Mouse (Mus musculus): ENCODE measurements around the gene Sox14. TPM values are rescaled to one million over a fixed set of nuclear protein-coding genes. Genes with fewer than 3 reads are reported as not detected.

The Sox14 gene
- total and polyA plus RNA-seq, 3 experiments, result not detected

DNA sequence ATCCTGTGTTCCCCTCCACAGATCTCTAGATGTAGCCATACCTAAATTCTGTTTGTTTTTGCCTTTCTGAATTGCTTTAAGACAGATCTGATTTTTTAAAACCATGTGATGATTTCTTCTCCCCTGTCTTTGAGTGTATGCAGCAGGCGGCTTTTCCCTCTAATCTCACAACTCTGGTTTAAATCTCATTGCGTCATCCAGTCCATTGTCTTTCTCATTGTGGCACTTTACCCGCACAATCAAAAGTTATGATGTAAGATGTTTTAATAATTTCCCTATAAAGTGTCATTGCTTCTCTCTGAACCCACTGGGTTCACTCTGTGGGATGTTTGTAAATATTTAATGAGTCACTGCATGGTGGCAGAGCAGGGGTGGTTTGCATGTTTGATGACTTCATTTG, 36.6 kb downstream of the Sox14 start:
- H3K4me3 ChIP-seq (replicated peaks in 1 of 3; ENCODE audit: low read depth in 2 of 3, low read length in 2 of 3, poor library complexity in 1 of 3), result no peak overlapping the region
- H3K9me3 ChIP-seq (replicated peaks; ENCODE audit: low read length), result peaks cover 19% of the 10 kb centered on the region
- no peaks in the 10 kb centered on the region for H3K36me3 ChIP-seq (replicated peaks in 1 of 2; ENCODE audit: control insufficient read depth in 1 of 2, insufficient read depth in 1 of 2, low read length in 1 of 2)
- no peaks in the 10 kb centered on the region for H3K4me1 ChIP-seq (ENCODE audit: control insufficient read depth in 1 of 2, insufficient read depth in 2 of 2)
- dilution Hi-C loops (cut with MboI; ENCODE audit: extremely low pct_ligation_motif_present, extremely low pct_unique_long_range_greater_than_20kb, low sequenced_read_pairs), result no loop called here
- no peaks in the 10 kb centered on the region for H3K27me3 ChIP-seq (replicated peaks)
- H3K4me2 ChIP-seq (ENCODE audit: insufficient read depth, low read depth, poor library complexity, severe bottlenecking), result no peak overlapping the region
- no peak overlapping the region for H3K27ac ChIP-seq (ENCODE audit: insufficient read depth, low read depth)
- H3K79me2 ChIP-seq (replicated peaks; ENCODE audit: control insufficient read depth, extremely low read depth, insufficient read depth, poor library complexity, severe bottlenecking), result no peaks in the 10 kb centered on the region
- no peak for TF ChIP-seq UBTF (IDR thresholded peaks at IDR 0.05; ENCODE audit: low read depth, low read length)
- TF ChIP-seq CHD2 (IDR thresholded peaks at IDR 0.05; ENCODE audit: low read length), result no peak
- TF ChIP-seq MAZ (IDR thresholded peaks at IDR 0.05; ENCODE audit: low read depth, low read length), result no peak
- TF ChIP-seq NRF1 (IDR thresholded peaks at IDR 0.05; ENCODE audit: low read depth, low read length), result no peak
- TF ChIP-seq MEF2A (IDR thresholded peaks at IDR 0.05; ENCODE audit: borderline replicate concordance, low read depth, low read length), result no peak
- TF ChIP-seq POLR2AphosphoS2 (IDR thresholded peaks at IDR 0.05; ENCODE audit: low read depth, low read length), result no peak
- no peak for TF ChIP-seq SMC3 (IDR thresholded peaks at IDR 0.05; ENCODE audit: low read depth, low read length)
- no peak for TF ChIP-seq TBP (conservative IDR thresholded peaks at IDR 0.05; ENCODE audit: low read depth, low read length)
- TF ChIP-seq TCF12 (IDR thresholded peaks at IDR 0.05; ENCODE audit: low read depth, low read length), result no peak
- no peak for TF ChIP-seq KAT2A (IDR thresholded peaks at IDR 0.05; ENCODE audit: insufficient replicate concordance, low read length)
- TF ChIP-seq POLR2A (IDR thresholded peaks at IDR 0.05; ENCODE audit: low read depth, low read length), result no peak
- no peak overlapping the region for H3K9ac ChIP-seq (ENCODE audit: insufficient read depth, low read depth)
- DNase-seq (ENCODE audit: extremely low read depth), result no peak
- in situ Hi-C loops (cut with MboI; ENCODE audit: low pct_ligation_motif_present, low pct_unique_long_range_greater_than_20kb, low sequenced_read_pairs), result no loop called here

DNA sequence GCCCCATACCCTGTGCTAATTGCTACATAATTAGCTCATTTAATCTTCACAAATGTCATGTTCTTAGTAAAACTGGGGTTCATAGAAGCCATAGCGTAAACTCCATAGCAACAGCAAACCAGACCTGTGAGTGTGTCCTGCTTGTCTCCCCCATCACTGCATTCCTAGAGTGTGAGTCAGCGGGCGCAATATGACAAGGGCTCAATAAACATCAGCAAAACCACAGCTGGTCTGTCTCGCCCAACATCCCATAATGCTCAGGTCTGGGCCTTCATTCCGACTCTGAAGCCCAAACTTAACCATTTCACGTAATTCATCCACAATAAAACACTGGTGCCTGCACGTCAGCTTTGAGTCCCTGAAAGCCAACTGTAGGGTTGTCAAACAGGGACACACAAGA, 37.1 kb downstream of the Sox14 start:
- no peaks in the 10 kb centered on the region for H3K79me2 ChIP-seq (replicated peaks; ENCODE audit: control insufficient read depth, extremely low read depth, insufficient read depth, poor library complexity, severe bottlenecking)
- no peaks in the 10 kb centered on the region for H3K4me1 ChIP-seq (ENCODE audit: control insufficient read depth in 1 of 2, insufficient read depth in 2 of 2)
- H3K27me3 ChIP-seq (replicated peaks), result no peaks in the 10 kb centered on the region
- DNase-seq (ENCODE audit: extremely low read depth), result no peak
- in situ Hi-C loops (cut with MboI; ENCODE audit: low pct_ligation_motif_present, low pct_unique_long_range_greater_than_20kb, low sequenced_read_pairs) (no loop called here), dilution Hi-C loops (cut with MboI; ENCODE audit: extremely low pct_ligation_motif_present, extremely low pct_unique_long_range_greater_than_20kb, low sequenced_read_pairs) (no loop called here)
- H3K27ac ChIP-seq (ENCODE audit: insufficient read depth, low read depth), result no peak overlapping the region
- H3K4me3 ChIP-seq (replicated peaks in 1 of 3; ENCODE audit: low read depth in 2 of 3, low read length in 2 of 3, poor library complexity in 1 of 3), result no peak overlapping the region
- TF ChIP-seq ELF1 (IDR thresholded peaks at IDR 0.05; ENCODE audit: low read depth, low read length) (no peak), ZMIZ1 (IDR thresholded peaks at IDR 0.05; ENCODE audit: low read depth, low read length) (no peak), MXI1 (IDR thresholded peaks at IDR 0.05; ENCODE audit: low read depth, low read length) (no peak), ZNF384 (IDR thresholded peaks at IDR 0.05; ENCODE audit: low read depth, low read length) (no peak), NELFE (IDR thresholded peaks at IDR 0.05; ENCODE audit: low read depth, low read length) (no peak), PAX5 (IDR thresholded peaks at IDR 0.05; ENCODE audit: low read length) (no peak), MAZ (IDR thresholded peaks at IDR 0.05; ENCODE audit: low read depth, low read length) (no peak)
- H3K36me3 ChIP-seq (replicated peaks in 1 of 2; ENCODE audit: control insufficient read depth in 1 of 2, insufficient read depth in 1 of 2, low read length in 1 of 2), result no peaks in the 10 kb centered on the region
- no peak overlapping the region for H3K9ac ChIP-seq (ENCODE audit: insufficient read depth, low read depth)
- H3K9me3 ChIP-seq (replicated peaks; ENCODE audit: low read length), result peaks cover 19% of the 10 kb centered on the region
- no peak overlapping the region for H3K4me2 ChIP-seq (ENCODE audit: insufficient read depth, low read depth, poor library complexity, severe bottlenecking)

Measured in CH12.LX (cell line).